Mouse (Mus musculus): Measurements from ENCODE around the gene Runx1. TPM values are rescaled to one million over a fixed set of nuclear protein-coding genes. Genes with fewer than 3 reads are reported as not detected.

The Runx1 gene
- polyA plus RNA-seq, 1 experiment, result 38.8 TPM

DNA sequence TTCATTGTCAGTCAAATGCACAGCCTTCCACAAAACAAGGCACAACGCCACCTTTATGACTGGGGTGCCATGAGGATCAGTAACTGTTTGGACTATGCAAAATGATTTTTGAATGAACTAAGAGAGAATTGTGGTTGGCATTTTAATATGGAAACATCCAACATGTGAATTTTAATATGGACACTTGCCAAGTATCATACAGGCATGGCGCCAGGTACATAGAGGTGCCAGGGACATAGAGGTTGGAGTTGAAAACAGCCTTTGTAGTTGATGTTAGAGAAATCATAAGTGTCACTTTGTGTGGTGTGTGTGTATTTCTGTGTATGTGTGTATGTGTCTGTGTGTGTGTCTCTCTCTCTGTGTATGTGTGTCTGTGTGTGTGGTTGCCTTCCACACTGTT is 5.4 kb upstream of the Runx1 start:
- H3K27me3 ChIP-seq (ENCODE audit: control insufficient read depth, insufficient read depth, insufficient read length), result no peaks in the 10 kb centered on the region
- no peaks in the 10 kb centered on the region for H3K36me3 ChIP-seq (ENCODE audit: control insufficient read depth, insufficient read depth)
- no peak for TF ChIP-seq TCF3 (IDR thresholded peaks at IDR 0.05; ENCODE audit: insufficient read length, low read depth)
- TF ChIP-seq TCF12 (IDR thresholded peaks at IDR 0.05; ENCODE audit: insufficient read depth, poor library complexity, severe bottlenecking), result no peak
- TF ChIP-seq CEBPB (IDR thresholded peaks at IDR 0.05; ENCODE audit: insufficient read depth, poor library complexity, severe bottlenecking), result no peak
- no peak for TF ChIP-seq USF1 (IDR thresholded peaks at IDR 0.05; ENCODE audit: low read depth)
- no peak for TF ChIP-seq E2F4 (IDR thresholded peaks at IDR 0.05; ENCODE audit: insufficient read depth)
- TF ChIP-seq MYOD1 (IDR thresholded peaks at IDR 0.05; ENCODE audit: control insufficient read depth in 1 of 3, insufficient read length in 2 of 3, low read depth in 2 of 3), result no peak
- no peak for TF ChIP-seq MAX (IDR thresholded peaks at IDR 0.05; ENCODE audit: low read depth)
- H3K79me2 ChIP-seq (ENCODE audit: control insufficient read depth, insufficient read depth), result no peaks in the 10 kb centered on the region
- H3K4me3 ChIP-seq, result no peak overlapping the region
- H3ac ChIP-seq (ENCODE audit: control insufficient read depth, insufficient read length), result no peak overlapping the region
- H3K4me2 ChIP-seq (ENCODE audit: low read depth), result no peak overlapping the region

DNA sequence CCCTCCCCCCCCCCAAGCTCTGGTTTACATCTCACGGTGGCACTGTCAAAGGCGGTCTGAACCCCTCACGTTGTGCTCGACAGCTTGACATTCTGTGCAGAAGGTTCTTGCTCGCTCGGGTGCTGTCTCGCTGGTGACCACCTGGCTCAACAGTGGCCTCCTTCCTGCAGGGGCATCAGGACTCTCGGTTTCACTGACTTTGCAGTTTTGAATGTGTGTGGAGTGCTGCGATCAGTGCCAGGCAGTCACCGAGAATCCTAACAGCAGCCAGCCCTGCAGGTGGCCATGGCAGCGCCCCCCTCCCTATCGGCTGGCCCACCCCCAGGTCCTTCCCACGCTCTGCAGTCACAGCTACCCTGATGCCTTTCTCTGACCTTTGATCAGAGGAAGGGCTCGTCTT is 4.5 kb upstream of the Runx1 start:
- TF ChIP-seq USF1 (IDR thresholded peaks at IDR 0.05; ENCODE audit: low read depth) (no peak), TCF12 (IDR thresholded peaks at IDR 0.05; ENCODE audit: insufficient read depth, poor library complexity, severe bottlenecking) (no peak), POLR2AphosphoS2 (IDR thresholded peaks at IDR 0.05; ENCODE audit: insufficient read length, low read depth) (no peak), REST (IDR thresholded peaks at IDR 0.05; ENCODE audit: insufficient read depth, insufficient read length) (no peak), MAX (IDR thresholded peaks at IDR 0.05; ENCODE audit: low read depth) (no peak), SRF (IDR thresholded peaks at IDR 0.05; ENCODE audit: control insufficient read depth, insufficient read length, low read depth) (no peak), MYOG (IDR thresholded peaks at IDR 0.05; ENCODE audit: control insufficient read depth in 1 of 3, insufficient read depth in 1 of 3, insufficient read length in 2 of 3, low read depth in 2 of 3) (no peak), POLR2A (IDR thresholded peaks at IDR 0.05; ENCODE audit: insufficient read length, low read depth) (no peak), MYOD1 (IDR thresholded peaks at IDR 0.05; ENCODE audit: control insufficient read depth in 1 of 3, insufficient read length in 2 of 3, low read depth in 2 of 3) (no peak), CEBPB (IDR thresholded peaks at IDR 0.05; ENCODE audit: insufficient read depth, poor library complexity, severe bottlenecking) (no peak), E2F4 (IDR thresholded peaks at IDR 0.05; ENCODE audit: insufficient read depth) (no peak), TCF3 (IDR thresholded peaks at IDR 0.05; ENCODE audit: insufficient read length, low read depth) (no peak)
- Histone ChIP-seq H3K79me2 (ENCODE audit: control insufficient read depth, insufficient read depth) (peaks cover 2% of the 10 kb centered on the region), H3ac (ENCODE audit: control insufficient read depth, insufficient read length) (no peak overlapping the region), H3K4me2 (ENCODE audit: low read depth) (no peak overlapping the region), H3K36me3 (ENCODE audit: control insufficient read depth, insufficient read depth) (no peaks in the 10 kb centered on the region), H3K27me3 (ENCODE audit: control insufficient read depth, insufficient read depth, insufficient read length) (no peaks in the 10 kb centered on the region), H3K4me3 (no peak overlapping the region)

DNA sequence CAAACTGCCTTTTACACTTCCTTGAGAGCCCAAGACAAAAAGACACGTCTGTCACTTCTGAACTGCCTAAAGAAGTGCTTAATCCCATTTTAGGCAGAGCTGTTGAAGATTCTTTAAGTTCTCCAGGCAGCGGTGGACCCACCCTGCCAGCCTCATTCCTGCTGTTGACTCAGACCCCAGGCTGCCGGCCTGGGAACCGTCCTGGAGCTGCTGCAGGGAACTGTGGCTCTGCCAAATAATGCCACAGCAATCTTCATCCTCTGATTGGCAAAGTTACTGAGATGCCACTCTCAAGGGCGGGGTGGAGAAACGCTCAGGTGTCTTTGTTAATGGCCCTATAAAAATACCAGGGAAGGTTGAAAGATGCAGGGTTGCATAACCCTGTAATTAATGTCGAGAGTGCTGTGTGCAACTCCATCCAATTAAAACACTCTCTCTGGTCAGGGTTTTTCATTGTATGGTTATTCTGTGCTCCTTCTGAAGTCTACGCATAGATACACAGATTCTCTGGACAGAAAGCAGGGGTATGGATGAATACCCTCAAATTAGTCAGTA is 2.4 kb upstream of the Runx1 start:
- Histone ChIP-seq H3K4me2 (ENCODE audit: low read depth) (peak overlapping the region; percentile 85), H3ac (ENCODE audit: control insufficient read depth, insufficient read length) (no peak overlapping the region), H3K27me3 (ENCODE audit: control insufficient read depth, insufficient read depth, insufficient read length) (no peaks in the 10 kb centered on the region), H3K79me2 (ENCODE audit: control insufficient read depth, insufficient read depth) (peaks cover 23% of the 10 kb centered on the region), H3K36me3 (ENCODE audit: control insufficient read depth, insufficient read depth) (no peaks in the 10 kb centered on the region), H3K4me3 (no peak overlapping the region)
- peak; percentile 71 for TF ChIP-seq CEBPB (IDR thresholded peaks at IDR 0.05; ENCODE audit: insufficient read depth, poor library complexity, severe bottlenecking)
- no peak for TF ChIP-seq MAX (IDR thresholded peaks at IDR 0.05; ENCODE audit: low read depth)
- TF ChIP-seq MYOD1 (IDR thresholded peaks at IDR 0.05; ENCODE audit: control insufficient read depth in 1 of 3, insufficient read length in 2 of 3, low read depth in 2 of 3), result peak in 1 of 3 experiments; percentile 45
- peak in 1 of 3 experiments; percentile 75 for TF ChIP-seq MYOG (IDR thresholded peaks at IDR 0.05; ENCODE audit: control insufficient read depth in 1 of 3, insufficient read depth in 1 of 3, insufficient read length in 2 of 3, low read depth in 2 of 3)

DNA sequence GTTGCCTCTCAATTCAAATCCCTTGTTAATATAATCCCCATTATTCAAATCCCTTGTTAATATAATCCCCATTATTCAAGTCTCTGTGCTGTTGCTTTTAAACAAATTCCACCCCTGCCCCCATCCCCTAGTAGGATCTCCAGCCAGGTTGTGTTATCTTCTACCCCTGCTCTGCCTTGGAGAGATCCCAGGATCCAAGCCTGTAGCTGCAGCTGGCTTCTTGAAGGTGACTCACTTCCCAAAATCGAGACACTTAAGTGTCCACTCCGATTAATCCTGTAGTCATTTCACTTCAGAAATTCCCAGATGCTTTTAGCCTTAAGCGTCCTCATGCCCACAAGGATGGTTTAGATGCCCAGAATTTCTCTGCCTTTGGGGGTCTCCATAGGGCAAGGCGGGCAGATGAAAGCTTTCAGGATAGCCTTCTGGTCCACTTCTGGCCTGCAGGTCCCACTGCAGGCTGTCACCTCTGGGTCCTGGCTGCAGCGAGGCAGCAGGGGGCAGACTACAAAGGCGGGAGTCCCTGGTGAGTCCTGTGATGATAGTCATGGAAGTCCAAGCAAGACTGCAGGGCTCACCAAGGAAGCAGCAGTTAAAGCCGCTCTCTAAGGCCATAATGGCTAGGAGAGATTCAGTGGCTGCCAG is 1.8 kb upstream of the Runx1 start:
- Histone ChIP-seq H3K79me2 (ENCODE audit: control insufficient read depth, insufficient read depth) (peaks cover 29% of the 10 kb centered on the region), H3K4me3 (no peak overlapping the region), H3K27me3 (ENCODE audit: control insufficient read depth, insufficient read depth, insufficient read length) (no peaks in the 10 kb centered on the region), H3K36me3 (ENCODE audit: control insufficient read depth, insufficient read depth) (no peaks in the 10 kb centered on the region), H3ac (ENCODE audit: control insufficient read depth, insufficient read length) (no peak overlapping the region), H3K4me2 (ENCODE audit: low read depth) (peak overlapping the region; percentile 85)
- TF ChIP-seq TCF12 (IDR thresholded peaks at IDR 0.05; ENCODE audit: insufficient read depth, poor library complexity, severe bottlenecking) (peak; percentile 79), REST (IDR thresholded peaks at IDR 0.05; ENCODE audit: insufficient read depth, insufficient read length) (no peak), E2F4 (IDR thresholded peaks at IDR 0.05; ENCODE audit: insufficient read depth) (no peak), POLR2AphosphoS2 (IDR thresholded peaks at IDR 0.05; ENCODE audit: insufficient read length, low read depth) (no peak), MYOG (IDR thresholded peaks at IDR 0.05; ENCODE audit: control insufficient read depth in 1 of 3, insufficient read depth in 1 of 3, insufficient read length in 2 of 3, low read depth in 2 of 3) (peak in 2 of 3 experiments; percentile 43 to 71), USF1 (IDR thresholded peaks at IDR 0.05; ENCODE audit: low read depth) (no peak), MYOD1 (IDR thresholded peaks at IDR 0.05; ENCODE audit: control insufficient read depth in 1 of 3, insufficient read length in 2 of 3, low read depth in 2 of 3) (peak; percentile 52 to 83 (median 72))

DNA sequence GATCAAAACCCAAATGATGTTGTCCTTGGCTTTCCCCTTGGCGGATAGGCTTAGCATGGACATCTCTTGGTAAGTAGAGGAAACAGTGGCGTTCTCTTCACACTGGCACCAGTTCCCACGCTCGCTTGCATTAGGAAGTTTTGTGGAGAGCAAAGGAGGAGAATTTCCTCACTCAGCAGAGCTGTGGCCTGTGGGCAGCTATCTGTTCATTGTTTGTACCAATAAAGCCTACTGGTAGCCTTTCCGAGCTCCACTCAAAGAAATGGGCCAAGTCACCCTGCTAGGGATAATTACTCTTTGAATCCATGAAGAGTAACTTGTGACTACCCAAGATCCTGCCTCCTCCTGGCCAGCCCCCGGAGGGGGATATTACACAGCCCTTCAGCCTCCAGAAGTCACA is 734 bp upstream of the Runx1 start:
- Histone ChIP-seq H3K4me3 (peak overlapping the region; percentile 94), H3K27me3 (ENCODE audit: control insufficient read depth, insufficient read depth, insufficient read length) (no peaks in the 10 kb centered on the region), H3K36me3 (ENCODE audit: control insufficient read depth, insufficient read depth) (peaks cover 4% of the 10 kb centered on the region), H3ac (ENCODE audit: control insufficient read depth, insufficient read length) (no peak overlapping the region), H3K4me2 (ENCODE audit: low read depth) (peak overlapping the region; percentile 85), H3K79me2 (ENCODE audit: control insufficient read depth, insufficient read depth) (peaks cover 40% of the 10 kb centered on the region)
- peak; percentile 53 for TF ChIP-seq USF1 (IDR thresholded peaks at IDR 0.05; ENCODE audit: low read depth)
- no peak for TF ChIP-seq MYOG (IDR thresholded peaks at IDR 0.05; ENCODE audit: control insufficient read depth in 1 of 3, insufficient read depth in 1 of 3, insufficient read length in 2 of 3, low read depth in 2 of 3)

Measured in myocyte (in vitro differentiated cells).